Mouse (Mus musculus) kidney, adult 2 months (tissue): Measurements from ENCODE around the gene D8Ertd738e. TPM values are rescaled to one million over a fixed set of nuclear protein-coding genes. Genes with fewer than 3 reads are reported as not detected.

Experiments
- DNase-seq: peaks from one replicate; pipeline ENCODE4 v3.0.0; 2021
- H3K27ac ChIP-seq: fragments of 200-500 bp; 2 replicates; pipeline ENCODE4 v1.5.1; 2012; ENCODE audit warnings: low read depth, low read length, control low read depth, inconsistent platforms; ENCODE audit not compliant: insufficient read depth
- H3K27me3 ChIP-seq: fragments of 200-500 bp; replicated peaks from 2 replicates; pipeline ENCODE4 v1.6.1; 2012; ENCODE audit warnings: mild to moderate bottlenecking, moderate library complexity, low read length, inconsistent platforms; ENCODE audit not compliant: control insufficient read depth, insufficient read depth
- H3K36me3 ChIP-seq: fragments of 200-500 bp; 2 replicates; pipeline ENCODE4 v1.6.1; 2012; ENCODE audit warnings: mild to moderate bottlenecking, moderate library complexity, low read length, inconsistent platforms; ENCODE audit not compliant: control insufficient read depth, insufficient read depth
- H3K4me1 ChIP-seq: fragments of 200-500 bp; 2 replicates; pipeline ENCODE4 v1.6.1; 2011; ENCODE audit warnings: low read length; ENCODE audit not compliant: control insufficient read depth, insufficient read depth
- H3K4me3 ChIP-seq: fragments of 200-500 bp; 2 replicates; pipeline ENCODE4 v1.5.1; 2011; ENCODE audit warnings: mild to moderate bottlenecking, low read depth, low read length, control low read depth; ENCODE audit not compliant: insufficient read depth
- CTCF ChIP-seq: fragments of 200-500 bp; conservative IDR thresholded peaks from 2 replicates; pipeline ENCODE4 v1.5.1; 2011; ENCODE audit warnings: low read depth, mild to moderate bottlenecking, control low read depth, low read length, moderate library complexity, mixed read lengths; ENCODE audit not compliant: insufficient read depth, insufficient read length
- POLR2A ChIP-seq: fragments of 200-500 bp; IDR thresholded peaks from one replicate; pipeline ENCODE4 v1.6.1; 2011; ENCODE audit warnings: low read depth, low read length, control low read depth
- WGBS: fragments of 180-500 bp; shearing (Covaris S2); methylation state at CpG from one replicate; pipeline ENCODE4 v1.1.7; 2018; 5-methylcytosine and 5-hydroxymethylcytosine counted together
- polyA plus RNA-seq: library from polyadenylated mRNA; depleted of rRNA; stranded (reverse); fragments of >200 nt; gene quantifications from 2 replicates; pipeline ENCODE4 v1.2.3, GENCODE M21; 2012

D8Ertd738e gene
- polyA plus RNA-seq, 1 experiment, result 246 TPM

DNA sequence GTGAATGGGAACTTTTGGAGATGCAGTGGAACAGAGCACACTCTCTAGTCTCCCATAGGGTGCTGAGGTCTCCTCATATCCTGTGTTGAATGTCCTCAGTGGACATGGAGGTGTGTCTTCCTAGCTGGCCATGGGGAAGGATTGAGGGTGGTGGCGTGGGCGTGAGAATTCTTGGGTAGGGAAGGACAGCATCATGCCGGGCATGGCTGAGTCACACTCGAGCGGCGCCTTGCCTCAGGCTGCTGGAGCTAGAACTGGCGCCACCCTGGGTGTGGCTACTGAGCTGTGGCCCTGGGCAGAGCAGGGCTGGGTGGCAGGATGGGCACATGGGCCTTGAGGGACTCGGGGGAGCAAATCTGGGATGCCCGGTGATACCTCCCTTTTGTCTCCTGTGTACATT, 47.1 kb downstream of the D8Ertd738e start:
- Histone ChIP-seq H3K4me1 (peaks cover 5% of the 10 kb centered on the region), H3K4me3 (peak overlapping the region; percentile 76)
- TF ChIP-seq POLR2A (no peak), CTCF (no peak)

DNA sequence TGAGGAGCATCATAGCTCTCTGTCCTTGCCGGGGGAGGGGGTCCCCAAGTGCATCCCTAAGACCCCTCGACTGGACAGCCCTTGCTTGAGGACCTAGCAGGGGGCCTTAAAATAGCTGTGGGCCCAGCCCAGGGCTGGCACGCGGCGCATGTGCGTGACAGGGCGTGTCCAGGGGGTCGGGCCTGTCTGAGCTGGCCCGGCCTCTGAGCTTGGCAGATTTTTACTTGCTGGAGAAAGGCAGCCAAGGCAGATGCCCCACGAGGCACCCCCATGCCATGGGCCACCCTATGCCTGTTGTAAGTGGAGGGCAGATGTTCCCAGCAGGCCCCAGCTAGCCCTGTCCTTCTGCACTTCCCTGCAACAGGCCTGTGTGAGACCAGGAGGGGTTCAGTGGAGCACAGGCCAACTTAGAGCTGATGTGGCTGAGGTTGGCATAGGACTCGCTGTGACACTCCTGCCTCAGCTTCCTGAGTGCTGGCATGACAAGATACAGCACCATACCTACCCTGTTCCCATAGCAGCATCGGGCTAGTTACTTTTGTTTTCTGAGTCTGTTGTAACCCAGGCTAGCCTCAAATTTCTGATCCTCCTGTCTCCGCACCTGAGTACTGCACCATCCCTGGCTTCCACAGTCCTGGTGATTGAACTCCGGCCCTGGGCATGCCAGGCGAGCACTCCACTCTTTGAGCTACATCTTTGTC, 47.8 kb downstream of the D8Ertd738e start:
- no peaks in the 10 kb centered on the region for H3K36me3 ChIP-seq
- peak overlapping the region; percentile 76 for H3K4me3 ChIP-seq
- H3K4me1 ChIP-seq, result peaks cover 4% of the 10 kb centered on the region; the same call in 1 of the 2 replicates
- no peaks in the 10 kb centered on the region for H3K27me3 ChIP-seq
- H3K27ac ChIP-seq, result peak overlapping the region; percentile 98
- TF ChIP-seq POLR2A, result peak; percentile 4
- TF ChIP-seq CTCF, result no peak
- peak; percentile 83 for DNase-seq
- WGBS, result 37% methylated on average over 15 of the region's 15 CpGs

More for the DNA sequence above, 47.1 kb downstream of the D8Ertd738e start:
- peak; percentile 72 for DNase-seq
- H3K36me3 ChIP-seq, result no peaks in the 10 kb centered on the region
- peak overlapping the region; percentile 98 for H3K27ac ChIP-seq
- WGBS, result 42% methylated on average over 9 of the region's 9 CpGs
- H3K27me3 ChIP-seq, result no peaks in the 10 kb centered on the region

DNA sequence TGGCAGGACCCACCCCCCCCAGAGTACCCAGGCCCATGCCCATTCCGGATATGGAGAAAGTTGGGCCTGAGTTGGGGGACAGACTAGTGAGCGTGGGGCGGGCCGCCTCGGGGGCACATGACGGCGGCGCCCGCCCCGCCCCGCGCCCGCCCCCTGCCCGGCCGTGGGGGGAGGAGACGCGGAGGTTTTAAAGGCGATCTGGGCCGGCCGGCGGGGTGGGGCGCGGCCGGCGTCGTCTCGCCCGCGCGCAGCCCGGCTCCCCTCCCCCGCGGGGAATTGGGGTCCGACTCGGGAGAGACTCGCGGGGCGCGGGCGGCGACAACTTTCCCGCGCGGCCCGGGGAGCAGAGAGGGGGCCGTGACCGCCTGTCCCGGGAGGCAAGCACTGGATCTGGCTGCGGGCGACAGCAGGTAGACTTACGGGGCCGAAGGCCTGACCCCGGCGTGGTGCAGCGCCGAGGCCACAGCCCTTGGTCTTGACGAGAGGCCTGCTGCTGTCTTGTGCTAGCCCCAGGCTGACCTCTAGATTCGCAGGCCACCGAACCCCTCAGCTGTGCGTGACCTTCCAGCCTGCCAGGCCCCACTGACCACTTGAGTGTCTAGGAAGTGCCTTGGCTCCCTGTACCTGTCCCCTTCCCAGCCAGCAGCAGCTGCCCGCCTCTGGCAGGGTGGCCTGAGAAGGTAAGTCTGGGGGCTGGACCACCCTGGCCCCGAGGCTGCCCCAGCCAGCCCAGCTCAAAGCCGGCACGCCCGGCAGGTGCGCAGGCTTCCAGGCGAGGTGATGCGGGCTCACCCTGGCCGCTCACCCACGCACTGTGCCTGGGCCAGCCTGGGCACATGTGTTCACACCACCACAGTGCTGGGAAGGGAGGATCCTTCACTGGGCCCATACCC, 48.6 kb downstream of the D8Ertd738e start:
- H3K27me3 ChIP-seq, result no peaks in the 10 kb centered on the region
- H3K36me3 ChIP-seq, result no peaks in the 10 kb centered on the region
- H3K27ac ChIP-seq, result peak overlapping the region; percentile 98
- H3K4me3 ChIP-seq, result peak overlapping the region; percentile 76
- 4% methylated on average over 70 of the region's 70 CpGs for WGBS
- peak; percentile 88 for DNase-seq
- TF ChIP-seq POLR2A (peak; percentile 72), CTCF (no peak)
- H3K4me1 ChIP-seq, result peaks cover 4% of the 10 kb centered on the region; the same call in 1 of the 2 replicates

DNA sequence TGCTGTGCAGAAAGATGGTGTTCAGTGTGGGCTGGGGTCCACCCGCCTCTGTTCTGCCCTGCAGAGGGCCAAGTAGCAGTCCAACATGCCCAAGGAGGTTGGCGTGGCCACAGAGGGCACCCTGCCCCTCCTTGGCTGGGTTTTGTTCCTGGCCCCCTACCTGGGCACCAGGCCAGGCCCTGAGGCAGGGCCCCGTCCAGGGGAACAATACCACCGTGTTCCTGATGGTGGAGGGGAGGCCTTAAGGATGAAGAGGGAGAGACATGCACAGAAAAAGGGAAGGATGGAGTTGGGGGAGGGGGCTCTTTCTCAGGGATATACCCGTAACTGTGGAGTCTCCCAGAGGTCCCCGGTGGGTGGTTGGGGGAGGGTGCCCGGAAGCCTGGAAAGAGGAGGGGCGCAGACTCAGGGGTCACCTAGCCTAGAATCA, 49.4 kb downstream of the D8Ertd738e start:
- no peaks in the 10 kb centered on the region for H3K36me3 ChIP-seq
- H3K27ac ChIP-seq, result peak overlapping the region; percentile 52
- H3K27me3 ChIP-seq, result no peaks in the 10 kb centered on the region
- TF ChIP-seq CTCF (no peak), POLR2A (no peak)
- DNase-seq, result no peak
- peaks cover 4% of the 10 kb centered on the region; the same call in 1 of the 2 replicates for H3K4me1 ChIP-seq
- H3K4me3 ChIP-seq, result peak overlapping the region; percentile 35; the same call in 1 of the 2 replicates
- 42% methylated on average over 8 of the region's 8 CpGs for WGBS

DNA sequence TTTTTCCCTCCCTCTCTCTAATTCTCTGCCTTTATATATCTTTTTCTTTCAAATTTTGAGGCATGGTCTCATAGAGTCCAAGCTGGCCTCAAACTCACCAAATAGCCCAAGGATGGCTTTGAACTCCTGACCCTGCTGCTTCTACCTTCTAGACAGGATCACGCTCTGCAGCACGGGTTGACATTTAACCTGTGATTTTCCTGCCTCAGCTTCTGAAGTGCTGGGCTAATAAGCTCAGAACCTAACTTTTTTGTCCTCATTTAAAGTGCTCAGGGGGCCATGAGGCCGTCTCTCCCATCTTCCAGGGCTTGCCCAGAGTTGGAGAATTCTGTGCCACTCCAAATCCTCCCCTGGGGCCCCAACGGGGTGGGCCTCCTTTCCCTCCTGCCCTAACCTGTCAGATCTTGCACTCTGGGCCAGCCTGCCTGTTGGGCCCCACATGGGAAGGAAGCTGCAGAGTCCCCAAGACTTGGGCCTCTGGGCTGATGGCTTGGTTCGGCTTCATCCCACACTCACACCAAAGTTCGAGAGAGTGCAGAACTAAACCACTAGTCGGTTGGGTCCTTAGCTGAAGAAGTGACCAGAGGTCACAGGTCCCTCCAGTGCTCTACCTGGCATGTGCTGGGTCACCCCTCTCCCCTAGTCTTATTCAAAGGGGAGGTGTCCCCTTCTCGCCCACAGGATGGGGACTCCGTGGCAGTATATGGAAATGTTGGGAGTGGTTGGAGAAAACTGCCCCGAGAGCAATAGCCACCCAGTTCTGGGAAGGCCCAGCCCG, 50.0 kb downstream of the D8Ertd738e start:
- no peak for DNase-seq

DNA sequence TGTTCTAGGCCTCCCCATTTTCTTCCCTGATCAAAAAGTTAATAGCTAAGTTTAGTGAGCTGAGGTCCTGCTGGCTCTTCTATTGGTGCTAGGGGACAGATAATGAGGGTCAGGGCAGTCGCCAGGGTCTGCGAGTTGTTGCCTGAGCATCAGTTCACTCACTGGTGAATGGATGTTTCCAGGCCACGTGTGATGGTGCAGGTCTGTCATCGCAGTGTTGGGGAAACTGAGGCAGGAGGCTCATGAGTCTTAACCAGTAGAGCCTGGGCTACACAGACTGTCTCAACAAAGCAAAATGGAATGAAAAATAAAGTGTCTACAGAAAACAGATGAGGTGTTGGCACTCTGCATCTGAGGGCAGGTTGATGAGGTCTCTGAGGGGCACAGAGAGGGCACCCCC, 50.6 kb downstream of the D8Ertd738e start:
- Histone ChIP-seq H3K27me3 (no peaks in the 10 kb centered on the region), H3K36me3 (no peaks in the 10 kb centered on the region)

More for the DNA sequence above, 50.0 kb downstream of the D8Ertd738e start:
- Histone ChIP-seq H3K36me3 (no peaks in the 10 kb centered on the region), H3K4me1 (peaks cover 4% of the 10 kb centered on the region; the same call in 1 of the 2 replicates), H3K4me3 (no peak overlapping the region), H3K27ac (no peak overlapping the region), H3K27me3 (no peaks in the 10 kb centered on the region)
- WGBS, result 62% methylated on average over 11 of the region's 11 CpGs
- no peak for TF ChIP-seq POLR2A
- TF ChIP-seq CTCF, result no peak

More for the DNA sequence above, 50.6 kb downstream of the D8Ertd738e start:
- WGBS, result 57% methylated on average over 4 of the region's 4 CpGs
- Histone ChIP-seq H3K27ac (peak overlapping the region; percentile 75), H3K4me3 (no peak overlapping the region), H3K4me1 (peaks cover 4% of the 10 kb centered on the region; the same call in 1 of the 2 replicates)
- DNase-seq, result no peak
- no peak for TF ChIP-seq POLR2A
- no peak for TF ChIP-seq CTCF
